Mouse (Mus musculus): ENCODE measurements around the gene Tnip1. TPM values are rescaled to one million over a fixed set of nuclear protein-coding genes. Genes with fewer than 3 reads are reported as not detected.

The Tnip1 gene
- total and polyA plus RNA-seq, 3 experiments, result 8.1 to 19.7 TPM; not detected in 1

- no peak for TF ChIP-seq SIN3A (IDR thresholded peaks at IDR 0.05; ENCODE audit: low read length)
- no peak for TF ChIP-seq POLR2A (IDR thresholded peaks at IDR 0.05; ENCODE audit: control insufficient read depth in 1 of 2, insufficient read depth in 1 of 2, low read depth in 1 of 2, low read length in 2 of 2, poor library complexity in 1 of 2)
- TF ChIP-seq TAL1 (IDR thresholded peaks at IDR 0.05; ENCODE audit: low read length), result no peak
- no peak for TF ChIP-seq POLR2AphosphoS5 (IDR thresholded peaks at IDR 0.05; ENCODE audit: borderline replicate concordance, low read depth, low read length)
- TF ChIP-seq EP300 (IDR thresholded peaks at IDR 0.05; ENCODE audit: low read depth in 1 of 2, low read length in 2 of 2), result no peak
- no peak for TF ChIP-seq GATA1 (IDR thresholded peaks at IDR 0.05; ENCODE audit: low read depth, low read length)
- no peak for TF ChIP-seq CHD2 (IDR thresholded peaks at IDR 0.05; ENCODE audit: low read length)
- peaks cover 0 to 2% of the 10 kb centered on the region in 2 experiments; a peak in 1 of 4 replicates for H3K36me3 ChIP-seq (ENCODE audit: control insufficient read depth in 1 of 2, insufficient read depth in 2 of 2, low read length in 2 of 2)
- H3K27ac ChIP-seq (ENCODE audit: control insufficient read depth, low read depth, low read length), result no peak overlapping the region
- no peak overlapping the region for H3K4me3 ChIP-seq (ENCODE audit: control insufficient read depth in 1 of 2, insufficient read depth in 1 of 2, low read depth in 2 of 2, low read length in 2 of 2)
- H3K9me3 ChIP-seq (replicated peaks; ENCODE audit: insufficient read depth, low read length), result no peaks in the 10 kb centered on the region
- H3K79me2 ChIP-seq (ENCODE audit: control insufficient read depth, insufficient read depth, low read length, poor library complexity), result no peaks in the 10 kb centered on the region
- H3K4me1 ChIP-seq (ENCODE audit: control insufficient read depth in 1 of 2, insufficient read depth in 2 of 2, low read length in 2 of 2), result peaks cover 2 to 5% of the 10 kb centered on the region in 2 experiments; a peak in 3 of 4 replicates
- no peaks in the 10 kb centered on the region for H3K27me3 ChIP-seq (ENCODE audit: control insufficient read depth in 1 of 2, insufficient read depth in 2 of 2, low read length in 2 of 2)
- no peak overlapping the region for H3K9ac ChIP-seq (ENCODE audit: control insufficient read depth, low read depth, low read length, poor library complexity, severe bottlenecking)
- no peak for DNase-seq (ENCODE audit: low read depth, low spot score)
Observed at GRCm38 (mm10) chr11:54894589-54894988, 68.1 kb downstream of the Tnip1 start.

- Histone ChIP-seq H3K79me2 (ENCODE audit: control insufficient read depth, insufficient read depth, low read length, poor library complexity) (no peaks in the 10 kb centered on the region), H3K36me3 (ENCODE audit: control insufficient read depth in 1 of 2, insufficient read depth in 2 of 2, low read length in 2 of 2) (peaks cover 0 to 6% of the 10 kb centered on the region in 2 experiments; a peak in 1 of 4 replicates), H3K4me1 (ENCODE audit: control insufficient read depth in 1 of 2, insufficient read depth in 2 of 2, low read length in 2 of 2) (peaks cover 6 to 8% of the 10 kb centered on the region in 2 experiments), H3K27ac (ENCODE audit: control insufficient read depth, low read depth, low read length) (no peak overlapping the region), H3K4me3 (ENCODE audit: control insufficient read depth in 1 of 2, insufficient read depth in 1 of 2, low read depth in 2 of 2, low read length in 2 of 2) (no peak overlapping the region), H3K9me3 (replicated peaks; ENCODE audit: insufficient read depth, low read length) (no peaks in the 10 kb centered on the region), H3K9ac (ENCODE audit: control insufficient read depth, low read depth, low read length, poor library complexity, severe bottlenecking) (no peak overlapping the region), H3K27me3 (ENCODE audit: control insufficient read depth in 1 of 2, insufficient read depth in 2 of 2, low read length in 2 of 2) (no peaks in the 10 kb centered on the region)
- no peak for DNase-seq (ENCODE audit: low read depth, low spot score)
- no peak for TF ChIP-seq JUND (IDR thresholded peaks at IDR 0.05; ENCODE audit: low read depth, low read length)
- no peak for TF ChIP-seq POLR2AphosphoS2 (IDR thresholded peaks at IDR 0.05; ENCODE audit: low read length)
- TF ChIP-seq CHD1 (IDR thresholded peaks at IDR 0.05; ENCODE audit: low read depth, low read length), result no peak
- TF ChIP-seq USF2 (IDR thresholded peaks at IDR 0.05; ENCODE audit: borderline replicate concordance in 1 of 2, insufficient read depth in 1 of 2, low read depth in 1 of 2, low read length in 2 of 2), result no peak
- TF ChIP-seq KAT2A (conservative IDR thresholded peaks at IDR 0.05; ENCODE audit: low read depth, low read length), result no peak
- TF ChIP-seq POLR2AphosphoS5 (IDR thresholded peaks at IDR 0.05; ENCODE audit: borderline replicate concordance, low read depth, low read length), result no peak
- TF ChIP-seq TAL1 (IDR thresholded peaks at IDR 0.05; ENCODE audit: low read length), result no peak
- TF ChIP-seq MYB (IDR thresholded peaks at IDR 0.05; ENCODE audit: low read depth, low read length), result no peak
- TF ChIP-seq RCOR1 (IDR thresholded peaks at IDR 0.05; ENCODE audit: low read depth, low read length), result no peak
- no peak for TF ChIP-seq MEF2A (IDR thresholded peaks at IDR 0.05; ENCODE audit: extremely low read depth, insufficient replicate concordance, low read depth, low read length, poor library complexity, severe bottlenecking)
- no peak for TF ChIP-seq ETS1 (IDR thresholded peaks at IDR 0.05; ENCODE audit: low read depth, low read length)
- no peak for TF ChIP-seq RAD21 (IDR thresholded peaks at IDR 0.05; ENCODE audit: low read depth, low read length)
- no peak for TF ChIP-seq EP300 (IDR thresholded peaks at IDR 0.05; ENCODE audit: low read depth in 1 of 2, low read length in 2 of 2)
- TF ChIP-seq E2F4 (IDR thresholded peaks at IDR 0.05; ENCODE audit: borderline replicate concordance, low read depth, low read length), result no peak
Observed at GRCm38 (mm10) chr11:54892091-54892490, 70.6 kb downstream of the Tnip1 start.
